Mouse (Mus musculus): ENCODE results near the gene Retreg1. TPM values are rescaled to one million over a fixed set of nuclear protein-coding genes. Genes with fewer than 3 reads are reported as not detected.

Gene Retreg1
- total RNA-seq, 2 experiments from 2014 or later = 7.8 to 20.0 TPM

- peak; percentile 44 for ATAC-seq (replicated peaks; ENCODE audit: low FRiP score, poor library complexity, severe bottlenecking)
These were observed 97.7 kb downstream of the Retreg1 start for GRCm38 (mm10) chr15:25940397-25941377.

- no peak for ATAC-seq (replicated peaks; ENCODE audit: low FRiP score, poor library complexity, severe bottlenecking)
These were observed 98.5 kb downstream of the Retreg1 start for GRCm38 (mm10) chr15:25941514-25941913.

DNA sequence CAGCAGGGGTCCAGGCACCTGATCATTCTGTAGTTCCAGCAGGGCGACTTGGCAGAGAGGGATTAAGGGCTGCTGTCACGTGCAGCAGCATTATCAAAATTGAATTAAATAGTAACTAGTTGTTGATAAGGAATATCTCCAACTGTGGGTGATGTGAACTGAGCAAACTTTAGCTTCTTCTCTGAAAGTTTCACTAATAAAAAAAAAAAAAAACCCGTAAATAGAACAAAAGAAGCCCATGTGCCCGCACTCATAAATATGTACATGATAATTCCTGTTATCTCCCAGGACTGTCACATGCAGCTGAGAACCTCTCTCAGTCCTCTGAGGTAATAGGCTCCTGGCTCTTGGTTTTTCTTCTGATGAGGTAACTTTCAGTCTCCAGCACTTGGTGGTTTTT is 99.4 kb downstream of the Retreg1 start:
- ATAC-seq (replicated peaks; ENCODE audit: low FRiP score, poor library complexity, severe bottlenecking) = no peak

DNA sequence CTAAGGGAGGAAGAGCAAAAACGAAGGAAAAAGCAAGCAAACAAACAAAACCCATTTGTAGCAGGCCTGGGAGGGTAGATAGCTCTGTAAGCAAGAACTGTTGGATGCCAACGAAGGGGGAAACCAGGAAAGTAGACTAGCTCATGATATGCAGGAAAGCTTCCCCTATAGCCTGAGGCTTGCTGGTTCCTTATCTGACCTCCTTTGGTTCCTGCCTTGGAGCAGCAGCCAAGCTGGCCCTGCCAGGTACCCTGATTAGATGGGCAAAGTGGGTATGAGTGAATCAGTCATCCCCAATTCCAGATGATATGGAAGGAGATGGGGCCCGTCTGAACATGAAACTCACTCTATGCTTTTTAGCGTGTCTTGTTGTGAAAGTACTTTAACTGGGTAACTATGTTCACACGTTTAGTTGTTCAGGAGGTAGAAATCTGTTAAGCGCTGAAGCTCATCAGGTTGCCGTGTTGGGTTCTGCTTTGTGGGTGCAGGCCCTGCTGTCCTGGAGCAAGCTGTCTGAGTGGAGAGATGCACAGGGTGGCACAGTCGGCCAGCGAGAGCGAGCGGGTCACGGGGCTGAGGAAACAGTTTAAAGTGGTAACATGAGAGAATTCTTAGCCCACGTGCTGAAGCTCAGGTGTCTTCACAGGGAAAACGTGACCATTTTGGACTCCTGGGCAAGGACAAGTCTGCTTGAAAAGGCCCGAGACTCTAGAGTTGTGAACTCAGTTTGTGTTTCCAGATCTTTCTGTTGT is 100.6 kb downstream of the Retreg1 start:
- no peak for ATAC-seq (replicated peaks; ENCODE audit: low FRiP score, poor library complexity, severe bottlenecking)

GRCm38 (mm10) chr15:25945224-25945623 is 102.2 kb downstream of the Retreg1 start:
- ATAC-seq (replicated peaks; ENCODE audit: low FRiP score, poor library complexity, severe bottlenecking) = no peak

DNA sequence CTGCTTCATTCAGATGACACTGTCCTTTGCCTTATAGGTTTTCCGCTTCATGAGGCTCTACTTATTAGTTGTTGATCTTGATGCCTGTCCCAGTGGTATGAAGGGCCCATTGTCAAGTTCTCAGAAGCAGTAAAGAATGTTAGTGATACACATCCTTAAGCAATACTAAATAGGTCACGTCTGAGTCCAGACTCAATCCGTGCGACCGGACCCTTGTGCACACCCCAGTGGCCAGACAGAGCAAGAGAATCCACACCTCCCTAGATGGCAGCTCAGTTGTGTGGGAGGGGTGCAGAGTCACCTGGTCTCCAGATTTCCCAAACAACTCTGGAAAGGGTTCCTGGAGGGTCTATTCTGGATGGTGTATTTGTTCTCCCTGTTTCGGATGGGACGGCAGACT is 103.5 kb downstream of the Retreg1 start:
- ATAC-seq (replicated peaks; ENCODE audit: low FRiP score, poor library complexity, severe bottlenecking) = no peak

DNA sequence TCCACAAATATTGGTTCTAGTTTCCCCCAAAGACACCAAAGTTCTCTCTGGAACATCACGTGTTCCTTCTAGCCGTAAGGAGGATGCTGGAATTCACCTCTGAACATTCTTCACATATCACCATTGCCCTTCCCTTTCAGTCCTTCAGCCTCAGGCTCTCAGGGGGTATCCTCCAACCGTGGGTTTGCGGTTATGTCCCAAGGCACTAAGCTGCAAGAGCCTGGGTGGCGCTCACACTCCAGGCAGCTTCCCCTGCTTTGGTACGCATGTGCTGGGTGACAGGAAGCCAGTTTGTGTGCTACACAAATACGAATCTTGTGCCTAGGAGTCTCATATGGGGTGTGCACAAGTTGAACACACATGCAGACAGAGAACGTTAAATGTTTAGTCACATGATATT is 104.4 kb downstream of the Retreg1 start:
- no peak for ATAC-seq (replicated peaks; ENCODE audit: low FRiP score, poor library complexity, severe bottlenecking)

- ATAC-seq (replicated peaks; ENCODE audit: low FRiP score, poor library complexity, severe bottlenecking) = no peak
These were observed 105.6 kb downstream of the Retreg1 start for GRCm38 (mm10) chr15:25948257-25949223.

GRCm38 (mm10) chr15:25949696-25950095 is 106.7 kb downstream of the Retreg1 start:
- ATAC-seq (replicated peaks; ENCODE audit: low FRiP score, poor library complexity, severe bottlenecking) = no peak

- no peak for ATAC-seq (replicated peaks; ENCODE audit: low FRiP score, poor library complexity, severe bottlenecking)
These were observed 107.6 kb downstream of the Retreg1 start for GRCm38 (mm10) chr15:25950584-25950983.

GRCm38 (mm10) chr15:25951037-25951436 is 108.1 kb downstream of the Retreg1 start:
- no peak for ATAC-seq (replicated peaks; ENCODE audit: low FRiP score, poor library complexity, severe bottlenecking)

GRCm38 (mm10) chr15:25956001-25956400 is 113.0 kb downstream of the Retreg1 start:
- ATAC-seq (replicated peaks; ENCODE audit: low FRiP score, poor library complexity, severe bottlenecking) = no peak

DNA sequence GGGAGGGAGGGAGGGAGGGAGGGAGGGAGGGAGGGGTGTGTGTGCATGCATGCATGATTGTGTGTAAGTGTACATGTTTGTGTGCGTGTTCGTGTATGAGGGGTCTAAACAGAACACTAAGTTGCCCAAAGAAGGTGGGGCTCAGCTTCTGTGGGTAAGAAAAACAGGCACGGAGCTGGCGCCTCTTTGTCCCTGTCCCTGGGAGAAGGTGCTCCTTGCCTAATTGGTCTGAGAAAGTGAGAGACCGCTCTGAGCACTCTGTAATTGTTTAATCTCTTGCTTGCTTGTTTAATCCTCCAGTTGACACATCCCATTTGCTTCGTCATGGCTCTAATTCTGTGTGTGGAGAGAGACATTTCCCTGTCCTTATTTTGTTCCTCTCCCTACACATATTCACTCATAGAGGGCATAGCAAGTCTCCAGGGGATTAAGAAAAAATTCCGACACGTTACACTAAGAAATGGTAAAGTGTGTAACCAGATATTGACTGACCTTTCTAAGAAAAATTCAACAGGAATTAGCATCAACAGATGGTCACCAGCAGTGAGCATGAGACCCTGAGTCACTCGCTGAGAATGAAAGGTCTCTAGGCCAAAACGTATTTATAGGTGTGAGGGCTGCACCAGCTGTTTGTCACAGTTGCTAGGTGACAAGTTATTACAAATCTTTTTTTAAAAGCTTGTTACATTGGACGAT is 113.6 kb downstream of the Retreg1 start:
- no peak for ATAC-seq (replicated peaks; ENCODE audit: low FRiP score, poor library complexity, severe bottlenecking)

- ATAC-seq (replicated peaks; ENCODE audit: low FRiP score, poor library complexity, severe bottlenecking) = no peak
These were observed 114.7 kb downstream of the Retreg1 start for GRCm38 (mm10) chr15:25957651-25958050.

DNA sequence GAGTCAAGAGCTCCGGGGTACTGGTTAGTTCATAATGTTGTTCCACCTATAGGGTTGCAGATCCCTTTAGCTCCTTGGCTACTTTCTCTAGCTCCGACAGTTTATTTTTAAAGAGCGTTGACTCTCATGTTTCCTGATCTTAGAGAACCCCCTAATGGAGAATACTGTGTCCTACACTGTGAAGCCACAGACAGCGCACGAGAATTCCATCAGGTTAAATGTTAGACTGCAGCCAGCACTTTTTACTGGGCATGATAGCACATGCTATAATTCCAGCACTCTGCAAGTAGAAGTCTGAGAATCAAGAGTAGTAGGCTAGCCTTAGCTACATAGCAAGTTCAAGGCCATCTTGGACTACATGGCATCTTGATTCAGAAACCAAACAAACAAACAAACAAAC is 116.4 kb downstream of the Retreg1 start:
- ATAC-seq (replicated peaks; ENCODE audit: low FRiP score, poor library complexity, severe bottlenecking) = no peak

- no peak for ATAC-seq (replicated peaks; ENCODE audit: low FRiP score, poor library complexity, severe bottlenecking)
These were observed 117.3 kb downstream of the Retreg1 start for GRCm38 (mm10) chr15:25960231-25960630.

DNA sequence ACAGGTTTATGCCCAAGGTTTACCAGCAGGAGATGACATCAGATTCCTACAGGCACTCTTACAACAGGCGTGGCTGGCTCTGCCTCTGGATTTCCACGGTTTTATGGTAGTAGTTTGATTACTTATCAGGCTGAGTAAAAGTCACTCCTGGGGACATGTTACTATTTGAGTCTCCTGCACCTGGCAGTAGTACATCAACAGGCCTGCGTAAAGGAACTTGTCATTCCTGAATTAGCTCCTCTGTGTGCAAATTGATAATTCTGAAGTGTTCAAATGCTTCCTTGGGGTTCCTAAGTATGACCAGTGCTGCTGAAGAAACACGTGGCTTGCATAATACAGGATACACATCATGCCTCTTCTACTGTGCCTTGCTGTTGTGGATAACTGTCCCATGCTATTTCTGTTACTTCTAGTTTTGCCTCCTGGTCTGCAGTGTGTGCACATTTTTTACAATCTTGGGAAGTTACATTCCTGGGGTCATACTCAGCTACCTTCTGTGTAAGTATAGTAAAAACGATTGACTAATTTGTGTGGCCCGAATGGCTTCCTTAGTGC is 123.3 kb downstream of the Retreg1 start:
- ATAC-seq (replicated peaks; ENCODE audit: low FRiP score, poor library complexity, severe bottlenecking) = no peak

- ATAC-seq (replicated peaks; ENCODE audit: low FRiP score, poor library complexity, severe bottlenecking) = no peak
These were observed 128.6 kb downstream of the Retreg1 start for GRCm38 (mm10) chr15:25971596-25971995.

- ATAC-seq (replicated peaks; ENCODE audit: low FRiP score, poor library complexity, severe bottlenecking) = no peak
These were observed 129.8 kb downstream of the Retreg1 start for GRCm38 (mm10) chr15:25972758-25973157.
